Mouse (Mus musculus): ENCODE results near the gene Yipf4.

GRCm38 (mm10) chr17:74528648-74529532, 39.6 kb downstream of the Yipf4 start:
- no peak for TF ChIP-seq GATA1 (IDR thresholded peaks at IDR 0.05; ENCODE audit: borderline replicate concordance, low read length)
- no peak for TF ChIP-seq FLI1 (IDR thresholded peaks at IDR 0.05; ENCODE audit: low read length)

Data from megakaryocyte, embryonic 14.5 days (primary cell).